Mouse (Mus musculus) midbrain, postnatal 0 days (tissue): ENCODE measurements at regions not wholly inside any gene's neighbourhood (a gene's known extent, or its start where the extent isn't known, plus 50 kb on each side); places are given as distances from the start of the nearest gene placed in this dataset.

ENCODE experiments used
- ATAC-seq: fragments of 200-750 bp; cut with Nextera tagmentation; 2 replicates; pipeline ENCODE4 v1.8.0; 2017; ENCODE audit warnings: moderate number of reproducible peaks, mild to moderate bottlenecking, moderate TSS enrichment, moderate library complexity; ENCODE audit not compliant: low FRiP score
- DNase-seq: peaks from one replicate; pipeline ENCODE4 v3.0.0-alpha.2; 2015; ENCODE audit warnings: low spot score
- H3K27ac ChIP-seq: fragments of 300-500 bp; sonication (generic); 2 replicates; pipeline ENCODE4 v1.5.1; 2014; ENCODE audit warnings: low read depth, mild to moderate bottlenecking, low read length, mixed read lengths
- H3K27me3 ChIP-seq: fragments of 300-500 bp; sonication (generic); 2 replicates; pipeline ENCODE4 v1.6.1; 2014; ENCODE audit warnings: low read length, control low read depth, mixed read lengths; ENCODE audit not compliant: insufficient read depth
- H3K36me3 ChIP-seq: fragments of 300-500 bp; sonication (generic); 2 replicates; pipeline ENCODE4 v1.6.1; 2014; ENCODE audit warnings: low read length, control low read depth, mixed read lengths; ENCODE audit not compliant: insufficient read depth
- H3K4me1 ChIP-seq: fragments of 300-500 bp; sonication (generic); 2 replicates; pipeline ENCODE4 v1.6.1; 2014; ENCODE audit warnings: mild to moderate bottlenecking, control low read depth, antibody characterized with exemption, low read length, mixed read lengths; ENCODE audit not compliant: insufficient read depth
- H3K4me2 ChIP-seq: fragments of 300-500 bp; sonication (generic); 2 replicates; pipeline ENCODE4 v1.6.1; 2014; ENCODE audit warnings: low read depth, mild to moderate bottlenecking, low read length, mixed read lengths; ENCODE audit not compliant: poor library complexity, severe bottlenecking
- H3K4me3 ChIP-seq: fragments of 300-500 bp; sonication (generic); 2 replicates; pipeline ENCODE4 v1.5.1; 2014; ENCODE audit warnings: low read depth, mild to moderate bottlenecking, low read length, moderate library complexity
- H3K9ac ChIP-seq: fragments of 300-500 bp; sonication (generic); replicated peaks from 2 replicates; pipeline ENCODE4 v1.6.1; 2014; ENCODE audit warnings: mild to moderate bottlenecking, low read length, moderate library complexity, mixed read lengths; ENCODE audit not compliant: poor library complexity, severe bottlenecking
- H3K9me3 ChIP-seq: fragments of 300-500 bp; sonication (generic); 2 replicates; pipeline ENCODE4 v1.6.1; 2016; ENCODE audit warnings: low read length, control low read depth
- CTCF ChIP-seq: IDR thresholded peaks from 2 replicates; pipeline ENCODE4 v1.5.1; 2016; ENCODE audit warnings: antibody characterized with exemption, mild to moderate bottlenecking
- WGBS: fragments of 180-500 bp; shearing (Covaris S2); extraction: QIAGEN DNeasy Blood & Tissue Kit; methylation state at CpG from one replicate; pipeline ENCODE4 v1.1.7; 2014; 5-methylcytosine and 5-hydroxymethylcytosine counted together

- DNase-seq: no peak
- 72% methylated on average over 6 of the region's 6 CpGs for WGBS
- no peaks in the 10 kb centered on the region for H3K9me3 ChIP-seq
- ATAC-seq: no peak
- H3K27me3 ChIP-seq: no peaks in the 10 kb centered on the region
- no peak overlapping the region for H3K9ac ChIP-seq
- H3K4me1 ChIP-seq: no peaks in the 10 kb centered on the region
- TF ChIP-seq CTCF: no peak
- H3K27ac ChIP-seq: no peak overlapping the region
- H3K4me2 ChIP-seq: no peak overlapping the region
- H3K36me3 ChIP-seq: no peaks in the 10 kb centered on the region
- no peak overlapping the region for H3K4me3 ChIP-seq
These were observed 155.1 kb upstream of the Tmem45b start for GRCm38 (mm10) chr9:31619344-31619743.

- Histone ChIP-seq H3K9me3 (no peaks in the 10 kb centered on the region), H3K27ac (no peak overlapping the region), H3K36me3 (no peaks in the 10 kb centered on the region), H3K27me3 (no peaks in the 10 kb centered on the region), H3K9ac (no peak overlapping the region), H3K4me3 (no peak overlapping the region), H3K4me1 (no peaks in the 10 kb centered on the region), H3K4me2 (no peak overlapping the region)
- 70% methylated on average over 13 of the region's 13 CpGs for WGBS
- no peak for ATAC-seq
- no peak for TF ChIP-seq CTCF
- DNase-seq: no peak
These were observed 150.1 kb upstream of the Tmem45b start for GRCm38 (mm10) chr9:31614250-31614945.

- Histone ChIP-seq H3K36me3 (no peaks in the 10 kb centered on the region), H3K4me3 (no peak overlapping the region), H3K9me3 (no peaks in the 10 kb centered on the region), H3K27ac (no peak overlapping the region), H3K4me2 (no peak overlapping the region), H3K27me3 (no peaks in the 10 kb centered on the region), H3K9ac (no peak overlapping the region), H3K4me1 (no peaks in the 10 kb centered on the region)
- ATAC-seq: no peak
- no peak for TF ChIP-seq CTCF
- WGBS: 83% methylated on average over 8 of the region's 8 CpGs
- DNase-seq: no peak
These were observed 146.9 kb upstream of the Tmem45b start for GRCm38 (mm10) chr9:31611036-31611695.

- no peak for DNase-seq
- Histone ChIP-seq H3K4me3 (no peak overlapping the region), H3K27ac (no peak overlapping the region), H3K4me2 (no peak overlapping the region), H3K4me1 (no peaks in the 10 kb centered on the region), H3K9me3 (no peaks in the 10 kb centered on the region), H3K27me3 (no peaks in the 10 kb centered on the region), H3K9ac (no peak overlapping the region), H3K36me3 (no peaks in the 10 kb centered on the region)
- ATAC-seq: no peak
- no peak for TF ChIP-seq CTCF
- WGBS: 73% methylated on average over 4 of the region's 4 CpGs
These were observed 146.4 kb upstream of the Tmem45b start for GRCm38 (mm10) chr9:31610631-31611030.

- ATAC-seq (no peak), DNase-seq (peak; percentile 29)
- H3K4me3 ChIP-seq: no peak overlapping the region
- no peaks in the 10 kb centered on the region for H3K9me3 ChIP-seq
- peak; percentile 57 for TF ChIP-seq CTCF
- no peak overlapping the region for H3K27ac ChIP-seq
- H3K36me3 ChIP-seq: no peaks in the 10 kb centered on the region
- H3K9ac ChIP-seq: no peak overlapping the region
- H3K27me3 ChIP-seq: no peaks in the 10 kb centered on the region
- 65% methylated on average over 1 of the region's 1 CpGs for WGBS
- H3K4me1 ChIP-seq: no peaks in the 10 kb centered on the region
- H3K4me2 ChIP-seq: no peak overlapping the region
These were observed 145.9 kb upstream of the Tmem45b start for GRCm38 (mm10) chr9:31610212-31610611.

- no peak for DNase-seq
- WGBS: 85% methylated on average over 3 of the region's 3 CpGs
- Histone ChIP-seq H3K36me3 (no peaks in the 10 kb centered on the region), H3K4me2 (no peak overlapping the region), H3K27ac (no peak overlapping the region), H3K4me3 (no peak overlapping the region), H3K27me3 (no peaks in the 10 kb centered on the region), H3K9me3 (no peaks in the 10 kb centered on the region), H3K9ac (no peak overlapping the region), H3K4me1 (no peaks in the 10 kb centered on the region)
- ATAC-seq: no peak
- no peak for TF ChIP-seq CTCF
These were observed 145.5 kb upstream of the Tmem45b start for GRCm38 (mm10) chr9:31609731-31610130.
